Mouse (Mus musculus): ENCODE results near the gene Fetub. TPM values are rescaled to one million over a fixed set of nuclear protein-coding genes. Genes with fewer than 3 reads are reported as not detected.

Gene Fetub
- total and polyA plus RNA-seq, 3 experiments, result 0.96 TPM; not detected in 2

GRCm38 (mm10) chr16:22885356-22885755 is 32.8 kb upstream of the Fetub start:
- no peak overlapping the region for H3K9ac ChIP-seq (ENCODE audit: control insufficient read depth, low read depth, low read length, poor library complexity, severe bottlenecking)
- H3K27me3 ChIP-seq (ENCODE audit: control insufficient read depth in 1 of 2, insufficient read depth in 2 of 2, low read length in 2 of 2), result no peaks in the 10 kb centered on the region
- TF ChIP-seq MAX (IDR thresholded peaks at IDR 0.05; ENCODE audit: low read length), result no peak
- TF ChIP-seq USF2 (IDR thresholded peaks at IDR 0.05; ENCODE audit: borderline replicate concordance in 1 of 2, insufficient read depth in 1 of 2, low read depth in 1 of 2, low read length in 2 of 2), result no peak
- no peak for TF ChIP-seq HCFC1 (IDR thresholded peaks at IDR 0.05; ENCODE audit: low read depth, low read length)
- TF ChIP-seq BHLHE40 (IDR thresholded peaks at IDR 0.05; ENCODE audit: borderline replicate concordance, low read depth, low read length), result no peak
- no peak for TF ChIP-seq EP300 (IDR thresholded peaks at IDR 0.05; ENCODE audit: low read depth in 1 of 2, low read length in 2 of 2)
- no peak for TF ChIP-seq KAT2A (conservative IDR thresholded peaks at IDR 0.05; ENCODE audit: low read depth, low read length)
- TF ChIP-seq MAFK (IDR thresholded peaks at IDR 0.05; ENCODE audit: borderline replicate concordance, low read depth, low read length), result no peak
- no peak for TF ChIP-seq CHD1 (IDR thresholded peaks at IDR 0.05; ENCODE audit: low read depth, low read length)
- TF ChIP-seq MEF2A (IDR thresholded peaks at IDR 0.05; ENCODE audit: extremely low read depth, insufficient replicate concordance, low read depth, low read length, poor library complexity, severe bottlenecking), result no peak
- TF ChIP-seq TCF12 (IDR thresholded peaks at IDR 0.05; ENCODE audit: low read depth, low read length), result no peak
- no peak for TF ChIP-seq ZKSCAN1 (IDR thresholded peaks at IDR 0.05; ENCODE audit: low read depth, low read length)
- TF ChIP-seq NELFE (IDR thresholded peaks at IDR 0.05; ENCODE audit: low read depth, low read length), result no peak
- TF ChIP-seq POLR2A (IDR thresholded peaks at IDR 0.05; ENCODE audit: control insufficient read depth in 1 of 2, insufficient read depth in 1 of 2, low read depth in 1 of 2, low read length in 2 of 2, poor library complexity in 1 of 2), result no peak
- TF ChIP-seq RCOR1 (IDR thresholded peaks at IDR 0.05; ENCODE audit: low read depth, low read length), result no peak
- no peak for TF ChIP-seq SMC3 (IDR thresholded peaks at IDR 0.05; ENCODE audit: low read depth, low read length)
- no peak for TF ChIP-seq NRF1 (IDR thresholded peaks at IDR 0.05; ENCODE audit: insufficient read depth, low read depth, low read length, poor library complexity, severe bottlenecking)
- no peak for TF ChIP-seq GATA1 (IDR thresholded peaks at IDR 0.05; ENCODE audit: low read depth, low read length)
- no peak for TF ChIP-seq ZMIZ1 (IDR thresholded peaks at IDR 0.05; ENCODE audit: low read depth, low read length)
- no peak overlapping the region for H3K27ac ChIP-seq (ENCODE audit: control insufficient read depth, low read depth, low read length)
- peaks cover 0 to 37% of the 10 kb centered on the region in 2 experiments; a peak in 2 of 4 replicates for H3K36me3 ChIP-seq (ENCODE audit: control insufficient read depth in 1 of 2, insufficient read depth in 2 of 2, low read length in 2 of 2)
- no peak for DNase-seq (ENCODE audit: low read depth, low spot score)
- H3K4me3 ChIP-seq (ENCODE audit: control insufficient read depth in 1 of 2, insufficient read depth in 1 of 2, low read depth in 2 of 2, low read length in 2 of 2), result no peak overlapping the region
- H3K4me1 ChIP-seq (ENCODE audit: control insufficient read depth in 1 of 2, insufficient read depth in 2 of 2, low read length in 2 of 2), result peaks cover 18 to 49% of the 10 kb centered on the region in 2 experiments; a peak in 3 of 4 replicates
- no peaks in the 10 kb centered on the region for H3K9me3 ChIP-seq (replicated peaks; ENCODE audit: insufficient read depth, low read length)
- H3K79me2 ChIP-seq (ENCODE audit: control insufficient read depth, insufficient read depth, low read length, poor library complexity), result no peaks in the 10 kb centered on the region

GRCm38 (mm10) chr16:22886726-22887125 is 31.4 kb upstream of the Fetub start:
- no peak for DNase-seq (ENCODE audit: low read depth, low spot score)
- Histone ChIP-seq H3K79me2 (ENCODE audit: control insufficient read depth, insufficient read depth, low read length, poor library complexity) (no peaks in the 10 kb centered on the region), H3K4me3 (ENCODE audit: control insufficient read depth in 1 of 2, insufficient read depth in 1 of 2, low read depth in 2 of 2, low read length in 2 of 2) (no peak overlapping the region), H3K27ac (ENCODE audit: control insufficient read depth, low read depth, low read length) (no peak overlapping the region), H3K4me1 (ENCODE audit: control insufficient read depth in 1 of 2, insufficient read depth in 2 of 2, low read length in 2 of 2) (peaks cover 10 to 45% of the 10 kb centered on the region in 2 experiments; a peak in 3 of 4 replicates), H3K36me3 (ENCODE audit: control insufficient read depth in 1 of 2, insufficient read depth in 2 of 2, low read length in 2 of 2) (peaks cover 0 to 36% of the 10 kb centered on the region in 2 experiments; a peak in 2 of 4 replicates), H3K9me3 (replicated peaks; ENCODE audit: insufficient read depth, low read length) (no peaks in the 10 kb centered on the region), H3K9ac (ENCODE audit: control insufficient read depth, low read depth, low read length, poor library complexity, severe bottlenecking) (no peak overlapping the region), H3K27me3 (ENCODE audit: control insufficient read depth in 1 of 2, insufficient read depth in 2 of 2, low read length in 2 of 2) (no peaks in the 10 kb centered on the region)
- TF ChIP-seq UBTF (IDR thresholded peaks at IDR 0.05; ENCODE audit: borderline replicate concordance, insufficient read depth, low read depth, low read length), result no peak
- TF ChIP-seq ETS1 (IDR thresholded peaks at IDR 0.05; ENCODE audit: low read depth, low read length), result no peak
- no peak for TF ChIP-seq TAL1 (IDR thresholded peaks at IDR 0.05; ENCODE audit: low read length)
- TF ChIP-seq NRF1 (IDR thresholded peaks at IDR 0.05; ENCODE audit: insufficient read depth, low read depth, low read length, poor library complexity, severe bottlenecking), result no peak
- TF ChIP-seq MXI1 (IDR thresholded peaks at IDR 0.05; ENCODE audit: low read depth, low read length), result no peak
- no peak for TF ChIP-seq SMC3 (IDR thresholded peaks at IDR 0.05; ENCODE audit: low read depth, low read length)
- TF ChIP-seq NELFE (IDR thresholded peaks at IDR 0.05; ENCODE audit: low read depth, low read length), result no peak
- no peak for TF ChIP-seq ZMIZ1 (IDR thresholded peaks at IDR 0.05; ENCODE audit: low read depth, low read length)
- TF ChIP-seq JUND (IDR thresholded peaks at IDR 0.05; ENCODE audit: low read depth, low read length), result no peak
- TF ChIP-seq EP300 (IDR thresholded peaks at IDR 0.05; ENCODE audit: low read depth in 1 of 2, low read length in 2 of 2), result no peak
- no peak for TF ChIP-seq RAD21 (IDR thresholded peaks at IDR 0.05; ENCODE audit: low read depth, low read length)
- no peak for TF ChIP-seq MEF2A (IDR thresholded peaks at IDR 0.05; ENCODE audit: extremely low read depth, insufficient replicate concordance, low read depth, low read length, poor library complexity, severe bottlenecking)
- no peak for TF ChIP-seq POLR2AphosphoS5 (IDR thresholded peaks at IDR 0.05; ENCODE audit: borderline replicate concordance, low read depth, low read length)
